Mouse (Mus musculus): Measurements from ENCODE around the gene Gipc3.

- no peak for TF ChIP-seq SRF (IDR thresholded peaks at IDR 0.05; ENCODE audit: control insufficient read depth, insufficient read length, low read depth)
- no peak for TF ChIP-seq USF1 (IDR thresholded peaks at IDR 0.05; ENCODE audit: low read depth)
- no peak for TF ChIP-seq MYOD1 (IDR thresholded peaks at IDR 0.05; ENCODE audit: control insufficient read depth in 1 of 3, insufficient read length in 2 of 3, low read depth in 2 of 3)
- TF ChIP-seq POLR2A (IDR thresholded peaks at IDR 0.05; ENCODE audit: insufficient read length, low read depth): no peak
- TF ChIP-seq TCF12 (IDR thresholded peaks at IDR 0.05; ENCODE audit: insufficient read depth, poor library complexity, severe bottlenecking): no peak
- TF ChIP-seq MAX (IDR thresholded peaks at IDR 0.05; ENCODE audit: low read depth): no peak
- TF ChIP-seq MYOG (IDR thresholded peaks at IDR 0.05; ENCODE audit: control insufficient read depth in 1 of 3, insufficient read depth in 1 of 3, insufficient read length in 2 of 3, low read depth in 2 of 3): no peak
- TF ChIP-seq TCF3 (IDR thresholded peaks at IDR 0.05; ENCODE audit: insufficient read length, low read depth): no peak
- TF ChIP-seq E2F4 (IDR thresholded peaks at IDR 0.05; ENCODE audit: insufficient read depth): no peak
- no peak for TF ChIP-seq REST (IDR thresholded peaks at IDR 0.05; ENCODE audit: insufficient read depth, insufficient read length)
- TF ChIP-seq POLR2AphosphoS2 (IDR thresholded peaks at IDR 0.05; ENCODE audit: insufficient read length, low read depth): no peak
Observed at GRCm38 (mm10) chr10:81323791-81324530, 19.1 kb downstream of the Gipc3 start.
